Mouse (Mus musculus): ENCODE results near the gene Ppargc1a.

Ppargc1a gene

GRCm38 (mm10) chr5:51567659-51568058, at the start of gene Ppargc1a:
Gene Ppargc1a (minus strand): TSS chr5:51567726.
- DNase-seq: no peak

GRCm38 (mm10) chr5:51616877-51617276, 49.4 kb upstream of the Ppargc1a start:
- no peak for DNase-seq

- DNase-seq: no peak
These were observed 44.5 kb upstream of the Ppargc1a start for GRCm38 (mm10) chr5:51612049-51612448.

- DNase-seq: no peak
These were observed 40.4 kb upstream of the Ppargc1a start for GRCm38 (mm10) chr5:51607686-51608480.

GRCm38 (mm10) chr5:51599549-51599948, 32.0 kb upstream of the Ppargc1a start:
- no peak for DNase-seq

- DNase-seq: no peak
These were observed 28.1 kb upstream of the Ppargc1a start for GRCm38 (mm10) chr5:51595644-51596043.

GRCm38 (mm10) chr5:51592206-51592605, 24.7 kb upstream of the Ppargc1a start:
- no peak for DNase-seq

GRCm38 (mm10) chr5:51591537-51592154, 24.1 kb upstream of the Ppargc1a start:
- no peak for DNase-seq

- no peak for DNase-seq
These were observed 18.7 kb upstream of the Ppargc1a start for GRCm38 (mm10) chr5:51586187-51586586.

- DNase-seq: no peak
These were observed 17.5 kb upstream of the Ppargc1a start for GRCm38 (mm10) chr5:51584987-51585386.

GRCm38 (mm10) chr5:51584186-51584585, 16.7 kb upstream of the Ppargc1a start:
- DNase-seq: no peak

- no peak for DNase-seq
These were observed 16.1 kb upstream of the Ppargc1a start for GRCm38 (mm10) chr5:51583632-51584031.

GRCm38 (mm10) chr5:51583030-51583429, 15.5 kb upstream of the Ppargc1a start:
- no peak for DNase-seq

GRCm38 (mm10) chr5:51582618-51583017, 15.1 kb upstream of the Ppargc1a start:
- no peak for DNase-seq

GRCm38 (mm10) chr5:51577594-51577993, 10.1 kb upstream of the Ppargc1a start:
- DNase-seq: no peak

GRCm38 (mm10) chr5:51573770-51574169, 6.2 kb upstream of the Ppargc1a start:
- no peak for DNase-seq

GRCm38 (mm10) chr5:51568198-51568690, 718 bp upstream of the Ppargc1a start:
- no peak for DNase-seq

- no peak for DNase-seq
These were observed 1.9 kb downstream of the Ppargc1a start for GRCm38 (mm10) chr5:51565672-51566071.

GRCm38 (mm10) chr5:51565038-51565437, 2.5 kb downstream of the Ppargc1a start:
- DNase-seq: no peak

GRCm38 (mm10) chr5:51563574-51563973, 4.0 kb downstream of the Ppargc1a start:
- no peak for DNase-seq

- DNase-seq: no peak
These were observed 9.8 kb downstream of the Ppargc1a start for GRCm38 (mm10) chr5:51557607-51558278.

GRCm38 (mm10) chr5:51553671-51554070, 13.9 kb downstream of the Ppargc1a start:
- DNase-seq: no peak

GRCm38 (mm10) chr5:51553251-51553650, 14.3 kb downstream of the Ppargc1a start:
- DNase-seq: no peak
